Mouse (Mus musculus): ENCODE data around the gene Ptcra.
A peak's percentile ranks its signal among the peaks of the same experiment; 100 is the strongest.
"Not testable (repeated sequence)": the region's sequence is repeated elsewhere in the genome, so short reads cannot be mapped to it uniquely, and the experiment has no call there.

Gene Ptcra

DNA sequence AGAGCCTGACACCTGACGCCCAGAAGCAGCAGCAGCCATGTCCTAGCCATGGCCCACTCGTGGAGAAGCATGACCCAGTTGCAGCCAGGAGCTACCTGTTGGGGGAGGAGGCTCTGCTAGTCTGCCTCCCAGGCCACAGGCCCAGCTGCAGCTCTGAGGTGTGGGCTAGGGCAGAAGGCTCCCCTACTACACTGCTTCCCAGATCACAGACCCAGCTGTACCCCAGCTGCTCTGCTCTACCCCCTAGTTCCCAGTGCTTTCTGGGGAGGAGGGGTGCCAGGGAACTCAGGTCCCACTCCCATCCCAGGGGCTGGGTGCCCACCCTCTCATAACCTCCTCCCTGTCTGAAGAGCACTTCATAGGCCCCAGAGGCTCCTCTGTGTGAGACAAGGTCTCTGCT is at the start of gene Ptcra:
Gene Ptcra, minus strand, starts transcription at position 169 of the 400 bp plus-strand sequence.
- DNase-seq (ENCODE audit: low read depth): no peak

GRCm38 (mm10) chr17:46812442-46812841 is 48.9 kb upstream of the Ptcra start:
- no peak for DNase-seq (ENCODE audit: low read depth)

DNA sequence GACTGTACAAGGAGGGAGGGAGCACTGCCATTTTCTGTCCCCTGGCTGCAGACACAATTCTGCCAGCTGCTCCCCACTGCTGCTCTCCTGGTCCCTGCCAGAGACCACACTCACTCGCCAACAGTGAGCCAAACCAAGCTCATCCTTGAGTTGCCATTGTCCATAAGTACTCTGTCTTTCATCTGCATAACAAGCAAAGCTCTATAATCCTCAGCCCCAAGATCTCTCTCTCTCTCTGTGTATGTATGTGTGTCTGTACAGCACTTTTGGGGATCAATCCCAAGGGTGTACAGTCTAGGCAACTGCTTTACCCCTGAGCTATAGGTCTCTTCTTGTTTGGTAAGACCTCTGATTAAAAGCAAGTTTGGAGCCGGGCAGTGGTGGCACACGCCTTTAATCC is 47.2 kb upstream of the Ptcra start:
- DNase-seq (ENCODE audit: low read depth): no peak

DNA sequence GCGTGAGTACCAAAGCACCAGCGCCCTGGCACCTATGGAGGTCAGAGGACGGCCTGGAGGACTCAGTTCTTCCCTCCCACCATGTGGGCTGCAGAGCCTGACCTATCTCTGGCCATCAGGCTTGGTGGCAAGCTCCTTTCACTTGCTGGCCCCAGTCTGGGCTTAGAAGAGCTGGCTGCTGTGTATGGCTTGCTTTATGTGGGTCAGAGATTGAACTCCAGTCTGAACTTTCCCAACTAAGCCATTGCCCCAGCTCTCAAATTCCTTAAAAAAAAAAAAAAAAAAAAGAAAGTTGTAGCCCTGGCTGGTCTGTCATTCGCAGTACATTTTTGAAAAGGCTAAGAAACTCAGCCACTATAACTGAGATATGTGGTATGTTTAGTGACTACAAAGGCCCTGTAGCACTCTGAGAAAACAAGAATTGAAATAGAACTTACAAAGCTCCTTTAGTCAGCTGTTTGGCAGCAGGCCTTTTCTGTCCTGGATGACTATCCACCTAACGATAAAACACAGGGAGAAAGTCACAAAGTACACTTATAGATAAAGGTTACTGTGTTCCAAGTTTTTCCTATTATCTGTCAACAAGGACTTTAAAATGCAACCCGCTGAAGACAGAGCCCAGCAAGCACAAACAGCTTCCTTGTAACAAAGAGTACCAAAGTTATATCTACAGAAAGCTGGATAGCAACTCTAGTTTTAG is 45.8 kb upstream of the Ptcra start:
- no peak for DNase-seq (ENCODE audit: low read depth)

DNA sequence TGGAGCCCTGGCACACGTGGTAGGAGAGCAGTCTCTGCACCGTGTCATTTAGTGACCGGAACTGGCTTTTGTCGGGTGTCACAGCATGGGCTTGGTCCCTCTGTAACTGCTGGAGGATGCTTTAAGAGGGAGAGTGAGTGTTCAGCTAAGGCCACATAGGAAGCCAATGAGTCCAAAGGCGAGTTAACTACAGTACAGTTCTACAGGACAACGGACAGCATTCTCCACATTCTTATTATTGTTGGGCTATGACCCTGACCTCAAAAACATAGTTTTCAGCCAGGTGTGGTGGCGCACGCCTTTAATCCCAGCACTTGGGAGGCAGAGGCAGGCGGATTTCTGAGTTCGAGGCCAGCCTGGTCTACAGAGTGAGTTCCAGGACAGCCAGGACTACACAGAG is 44.9 kb upstream of the Ptcra start:
- no peak for DNase-seq (ENCODE audit: low read depth)

DNA sequence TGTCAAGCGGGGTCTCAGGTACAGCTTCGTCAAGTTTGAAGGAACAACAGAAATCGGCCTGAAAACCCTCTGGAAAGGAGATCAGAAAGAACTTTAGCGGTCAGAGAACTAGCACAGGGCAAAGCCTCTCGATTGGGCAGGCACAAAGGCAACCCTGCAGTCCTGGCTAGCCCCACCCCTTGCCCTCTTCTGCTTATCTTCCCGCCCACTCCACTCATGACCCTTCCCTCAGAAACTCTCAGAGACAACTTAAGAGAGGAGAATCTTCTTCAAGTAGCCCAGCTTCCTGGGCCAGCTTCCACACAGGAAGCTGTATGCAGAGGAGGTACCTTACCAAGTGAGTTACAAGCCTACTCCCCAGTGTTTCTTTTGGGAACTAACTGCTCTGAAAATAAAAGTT is 38.2 kb upstream of the Ptcra start:
- no peak for DNase-seq (ENCODE audit: low read depth)

GRCm38 (mm10) chr17:46799680-46800079 is 36.2 kb upstream of the Ptcra start:
- DNase-seq (ENCODE audit: low read depth): no peak

DNA sequence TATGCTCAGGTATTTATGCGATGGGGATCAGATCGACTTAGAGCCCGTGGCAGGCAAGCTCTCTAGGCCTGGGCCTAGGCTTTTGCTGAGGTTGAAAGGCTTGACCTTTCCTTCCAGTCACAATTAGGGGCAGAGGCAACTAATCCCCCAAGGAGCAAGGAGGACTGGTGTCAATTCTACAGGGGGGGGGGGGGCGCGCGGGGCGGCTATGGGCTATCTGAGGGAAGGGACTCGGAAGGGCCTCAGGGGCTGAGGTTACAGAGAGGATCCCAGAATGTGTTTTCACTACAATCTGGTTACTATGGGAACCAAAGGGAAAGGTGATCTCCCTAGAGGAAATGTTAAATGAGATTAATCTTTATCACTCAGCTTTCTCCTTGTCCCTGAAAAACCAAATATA is 33.9 kb upstream of the Ptcra start:
- DNase-seq (ENCODE audit: low read depth): no peak

GRCm38 (mm10) chr17:46796743-46797142 is 33.2 kb upstream of the Ptcra start:
- no peak for DNase-seq (ENCODE audit: low read depth)

DNA sequence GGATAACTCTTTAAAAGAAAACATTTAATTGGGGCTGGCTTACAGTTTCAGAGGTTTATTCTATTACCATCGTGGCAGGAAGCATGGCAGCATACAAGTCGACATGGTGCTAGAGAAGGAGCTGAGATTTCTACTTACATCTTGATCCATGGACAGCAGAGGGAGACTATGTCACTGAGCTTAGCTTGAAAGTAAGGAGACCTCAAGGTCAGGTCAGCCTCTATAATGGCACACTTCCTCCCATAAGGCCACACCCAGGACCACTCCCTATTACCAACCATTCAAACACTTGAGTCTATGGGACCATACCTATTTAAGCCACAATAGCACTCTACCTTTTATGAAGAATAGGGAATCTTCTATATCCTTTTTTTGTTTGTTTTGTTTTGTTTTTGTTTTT is 29.5 kb upstream of the Ptcra start:
- no peak for DNase-seq (ENCODE audit: low read depth)

DNA sequence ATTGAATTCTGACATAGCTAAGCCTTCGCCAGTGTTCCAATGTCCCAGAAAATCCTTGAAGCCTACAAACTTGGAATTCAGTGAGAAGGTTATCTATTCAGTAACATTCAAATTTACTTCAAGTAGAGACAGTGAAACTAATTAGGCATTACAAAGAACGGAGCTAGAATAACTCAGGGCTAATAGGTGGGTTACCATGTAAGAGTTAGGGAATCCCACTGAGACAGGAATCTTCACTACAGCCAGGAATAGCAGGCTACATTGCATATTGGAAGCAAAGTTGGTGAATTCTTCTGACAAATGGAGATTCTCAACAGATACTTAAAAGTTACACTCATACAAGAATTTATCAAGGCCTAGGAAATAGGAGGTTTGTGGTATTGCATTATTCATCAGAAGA is 24.5 kb upstream of the Ptcra start:
- not testable (repeated sequence) for DNase-seq (ENCODE audit: low read depth)

DNA sequence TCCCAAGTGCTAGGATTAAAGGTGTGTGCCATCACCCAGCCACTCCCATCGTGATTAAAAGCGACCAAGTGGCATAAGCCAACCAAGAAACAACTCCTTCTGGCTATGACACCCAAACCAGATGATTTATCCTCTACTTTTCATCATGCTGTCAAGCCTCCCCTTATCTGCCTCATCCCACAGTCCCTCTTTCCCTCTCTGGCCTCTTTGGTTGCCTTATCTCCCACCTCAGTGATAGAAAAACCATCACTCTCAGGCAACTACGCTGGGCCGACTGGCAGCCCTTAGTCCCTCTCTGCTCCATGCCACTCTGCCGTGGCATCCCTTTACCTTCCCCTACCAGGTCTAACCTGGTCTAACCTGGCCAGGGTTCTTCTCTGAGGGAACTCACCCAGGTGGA is 23.4 kb upstream of the Ptcra start:
- no peak for DNase-seq (ENCODE audit: low read depth)

DNA sequence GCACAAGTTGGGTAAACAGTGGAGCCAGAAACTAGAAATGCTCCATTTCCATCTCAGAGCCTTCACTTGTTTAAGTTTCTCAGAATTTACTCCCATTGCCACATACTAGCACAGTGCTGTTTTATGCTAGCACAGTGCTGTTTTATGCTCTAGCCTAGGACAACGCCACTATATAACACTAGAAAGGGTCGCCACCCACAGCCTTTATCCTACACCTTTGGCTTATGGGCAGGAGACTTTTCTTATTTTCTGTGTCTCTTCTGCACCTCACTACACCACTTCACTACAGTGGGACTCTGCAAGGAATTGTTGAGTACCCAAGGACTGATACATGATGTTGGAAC is 19.7 kb upstream of the Ptcra start:
- DNase-seq (ENCODE audit: low read depth): no peak

DNA sequence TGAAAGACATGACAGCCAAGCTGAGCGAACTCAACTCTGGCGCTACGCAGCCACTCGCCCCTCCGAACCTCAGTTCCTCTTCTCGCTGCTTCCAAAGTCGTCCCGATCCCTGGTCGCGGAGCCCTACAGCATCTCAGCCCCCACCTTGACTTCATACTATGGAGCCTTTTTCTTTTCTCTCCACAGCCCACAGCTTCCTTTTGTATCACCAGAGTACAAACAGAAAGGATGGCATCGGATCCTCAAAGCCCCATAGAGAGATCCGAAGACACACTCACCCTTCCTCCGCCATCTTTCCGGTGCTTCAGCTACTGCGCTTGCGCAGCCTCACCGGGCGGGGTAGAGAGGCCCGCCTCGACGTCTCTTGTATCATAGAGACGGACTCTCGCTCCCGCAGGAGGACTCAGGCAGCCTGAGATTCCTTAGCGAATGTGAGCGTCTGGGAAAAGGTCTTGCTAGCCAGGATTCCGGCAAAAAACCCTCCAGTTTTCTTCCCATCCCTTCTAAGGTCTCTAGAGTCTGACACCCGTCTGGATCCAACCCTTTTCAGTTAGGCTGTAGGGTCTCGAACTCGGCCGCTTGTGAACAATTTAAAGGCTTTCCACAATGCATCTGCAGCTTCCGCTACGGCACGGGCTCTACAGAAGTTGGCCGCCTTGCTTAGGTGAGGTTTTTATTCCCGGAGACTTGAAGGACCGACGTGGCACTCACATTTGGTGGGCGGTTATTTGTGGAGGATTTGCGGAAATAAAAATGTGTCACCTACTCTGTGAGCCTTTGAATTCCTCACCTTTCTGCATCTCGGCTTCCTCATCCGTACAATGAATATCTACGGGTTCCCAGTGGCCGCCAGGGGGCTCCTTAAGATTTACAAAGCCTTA is 19.1 kb upstream of the Ptcra start, which contains the start of gene Rpl7l1:
Gene Rpl7l1, minus strand, starts transcription at position 332 of the 881 bp plus-strand sequence.
- DNase-seq (ENCODE audit: low read depth): peak; percentile 91

DNA sequence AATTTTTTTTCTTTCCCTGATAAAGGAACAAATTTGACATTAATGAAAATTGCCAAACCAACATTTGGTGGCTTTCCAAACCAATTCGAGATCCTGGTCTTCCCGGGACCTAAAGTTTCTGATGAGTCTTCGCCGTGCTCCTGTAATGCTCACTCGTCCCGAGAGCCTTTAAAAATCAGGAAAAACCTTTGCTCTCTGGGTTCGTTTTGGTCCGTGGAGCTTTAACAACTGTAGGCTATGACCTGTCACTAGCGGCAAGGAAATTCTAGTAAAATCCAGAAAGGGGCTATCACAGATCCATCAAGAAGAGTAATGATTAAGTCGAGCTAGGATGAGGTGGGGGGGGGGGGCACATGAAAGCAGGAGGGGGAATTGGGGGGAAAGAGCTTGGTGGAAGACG is 18.4 kb upstream of the Ptcra start:
- no peak for DNase-seq (ENCODE audit: low read depth)

GRCm38 (mm10) chr17:46776087-46776486 is 12.6 kb upstream of the Ptcra start:
- no peak for DNase-seq (ENCODE audit: low read depth)

DNA sequence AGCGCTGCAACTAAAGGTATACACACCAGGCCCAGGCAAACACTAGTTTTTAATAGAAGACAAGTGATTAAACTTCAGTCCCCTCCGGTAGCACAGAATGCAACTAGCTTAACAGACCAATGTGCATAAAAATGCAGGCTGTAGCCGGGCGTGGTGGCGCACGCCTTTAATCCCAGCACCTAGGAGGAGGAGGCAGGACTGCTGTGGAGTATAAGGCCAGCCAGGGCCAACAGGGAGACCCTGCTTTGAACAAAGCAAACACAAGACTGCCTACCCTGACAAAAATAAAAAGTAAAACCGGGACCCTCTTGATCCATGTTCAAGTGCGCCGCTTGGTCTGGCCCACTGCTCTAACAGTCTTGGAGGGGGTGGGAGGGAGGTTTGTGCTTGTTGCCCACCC is 11.6 kb upstream of the Ptcra start:
- DNase-seq (ENCODE audit: low read depth): no peak

GRCm38 (mm10) chr17:46774131-46774472 is 10.6 kb upstream of the Ptcra start:
- no peak for DNase-seq (ENCODE audit: low read depth)

DNA sequence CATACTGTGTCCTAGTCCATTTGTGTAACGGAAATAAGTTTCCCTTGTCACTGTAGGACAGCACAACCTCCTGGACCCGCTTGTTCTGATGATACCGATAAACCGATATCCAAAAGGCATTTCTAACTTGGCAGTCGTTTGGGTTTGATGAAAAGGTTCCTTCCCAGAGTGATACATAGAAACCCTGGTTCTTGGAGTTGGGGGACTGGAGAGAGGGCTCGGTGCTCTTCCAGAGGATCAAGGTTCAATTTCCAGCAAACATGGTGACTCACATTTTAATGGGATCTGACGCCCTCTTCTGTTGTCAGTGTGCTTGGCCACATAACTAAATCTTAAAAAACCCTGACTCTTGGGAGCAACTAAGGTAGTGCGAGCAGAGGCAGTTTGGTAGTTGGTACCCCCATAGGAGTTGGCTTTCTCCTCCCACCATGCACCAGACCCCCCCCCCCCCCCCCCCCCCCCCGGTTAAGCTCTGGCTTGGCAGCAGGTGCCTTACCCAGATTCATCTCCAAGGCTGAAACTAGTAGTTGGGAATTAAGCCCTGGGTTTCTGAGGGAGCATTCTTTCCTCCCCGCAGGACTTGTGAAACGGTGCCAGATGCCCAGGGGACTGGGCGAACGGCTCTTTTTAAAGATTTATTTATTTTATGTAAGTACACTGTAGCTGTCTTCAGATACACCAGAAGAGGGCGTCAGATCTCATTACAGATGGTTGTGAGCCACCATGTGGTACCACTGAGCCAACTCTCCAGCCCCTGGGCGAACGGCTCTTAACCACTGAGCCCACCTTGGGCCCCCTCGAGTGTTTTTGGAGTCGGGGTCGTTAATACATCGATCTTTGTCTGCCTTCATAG is 10.0 kb upstream of the Ptcra start:
- no peak for DNase-seq (ENCODE audit: low read depth)

- DNase-seq (ENCODE audit: low read depth): peak; percentile 74
Observed at GRCm38 (mm10) chr17:46772404-46773277, 9.1 kb upstream of the Ptcra start, which contains the start of gene 2310039H08Rik. Gene 2310039H08Rik, plus strand, starts transcription at chr17:46772635.

DNA sequence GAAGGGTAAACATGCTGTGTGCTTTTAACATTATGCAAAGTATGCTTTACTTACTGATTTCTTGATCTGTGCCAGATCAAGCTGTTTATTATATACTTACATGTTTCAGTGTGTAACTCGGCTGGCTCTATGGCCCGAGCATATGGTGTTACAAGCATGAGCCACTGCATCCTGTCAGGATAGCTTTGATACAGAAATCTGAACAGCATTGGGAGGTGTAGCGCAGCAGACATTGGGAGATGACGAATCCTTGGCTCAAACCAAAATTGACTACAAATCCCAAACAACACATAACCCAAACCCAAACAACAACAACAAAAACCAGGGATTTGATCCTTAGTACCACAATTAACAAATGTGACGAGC is 8.5 kb upstream of the Ptcra start:
- no peak for DNase-seq (ENCODE audit: low read depth)

- no peak for DNase-seq (ENCODE audit: low read depth)
Observed at GRCm38 (mm10) chr17:46771616-46772015, 8.1 kb upstream of the Ptcra start.
